Mouse (Mus musculus): Measurements from ENCODE around the gene Abhd11. TPM values are rescaled to one million over a fixed set of nuclear protein-coding genes. Genes with fewer than 3 reads are reported as not detected.

The Abhd11 gene
- polyA plus RNA-seq, 1 experiment from 2014 or later: 82.1 TPM

DNA sequence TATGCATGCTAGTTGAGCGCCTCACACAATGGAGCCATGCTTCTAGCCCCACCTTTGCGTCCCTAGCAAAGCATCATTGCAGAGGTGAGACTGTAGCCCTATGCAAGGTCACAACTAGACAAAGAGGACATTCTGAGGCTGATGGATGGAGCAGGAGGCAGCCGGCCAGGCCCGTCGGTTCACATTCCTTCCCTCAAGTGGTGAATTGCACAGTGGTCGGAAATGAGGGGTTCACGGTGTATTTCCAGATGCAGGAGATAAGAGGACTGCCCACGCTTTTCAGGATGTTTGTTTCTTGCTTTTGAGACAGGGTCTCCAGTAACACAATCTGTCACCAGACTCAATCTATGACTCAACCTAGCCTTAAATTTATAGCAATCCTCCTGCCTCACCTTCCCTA is 38.3 kb upstream of the Abhd11 start:
- no peak for ATAC-seq
- H3K9me3 ChIP-seq (ENCODE audit: control insufficient read depth, low read length): no peaks in the 10 kb centered on the region
- H3K27ac ChIP-seq (ENCODE audit: low read depth, low read length): no peak overlapping the region
- H3K36me3 ChIP-seq (ENCODE audit: control insufficient read depth, insufficient read depth, low read length): no peaks in the 10 kb centered on the region
- H3K4me3 ChIP-seq (ENCODE audit: low read length): no peak overlapping the region
- no peaks in the 10 kb centered on the region; the same call in 1 of the 2 replicates for H3K27me3 ChIP-seq (replicated peaks; ENCODE audit: control insufficient read depth, insufficient read depth, low read length)
- no peak overlapping the region for H3K4me2 ChIP-seq (ENCODE audit: low read length)
- 79% methylated on average over 8 of the region's 8 CpGs for WGBS
- peaks cover 6% of the 10 kb centered on the region for H3K4me1 ChIP-seq (ENCODE audit: control insufficient read depth, insufficient read depth, low read depth, low read length)
- no peak overlapping the region for H3K9ac ChIP-seq (ENCODE audit: low read depth, low read length)

DNA sequence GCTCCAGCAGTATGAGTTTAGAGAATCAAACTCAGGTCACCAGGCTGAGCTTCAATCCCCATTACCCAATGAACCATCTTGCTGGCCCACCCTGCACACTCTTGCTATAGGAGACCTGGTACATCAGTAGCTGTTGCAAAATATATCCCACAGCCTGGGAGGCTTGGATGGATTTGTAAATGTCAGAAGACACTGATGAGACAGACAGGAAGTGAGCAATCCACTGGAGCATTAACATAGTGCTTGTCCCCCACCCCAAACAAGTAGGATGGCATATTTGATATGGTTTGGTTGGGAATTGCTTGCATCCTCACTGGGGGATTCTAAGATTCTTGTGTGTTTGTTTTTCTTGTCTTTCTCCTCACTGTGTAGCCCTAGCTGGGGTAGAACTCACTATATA is 35.9 kb upstream of the Abhd11 start:
- no peaks in the 10 kb centered on the region for H3K9me3 ChIP-seq (ENCODE audit: control insufficient read depth, low read length)
- H3K9ac ChIP-seq (ENCODE audit: low read depth, low read length): no peak overlapping the region

DNA sequence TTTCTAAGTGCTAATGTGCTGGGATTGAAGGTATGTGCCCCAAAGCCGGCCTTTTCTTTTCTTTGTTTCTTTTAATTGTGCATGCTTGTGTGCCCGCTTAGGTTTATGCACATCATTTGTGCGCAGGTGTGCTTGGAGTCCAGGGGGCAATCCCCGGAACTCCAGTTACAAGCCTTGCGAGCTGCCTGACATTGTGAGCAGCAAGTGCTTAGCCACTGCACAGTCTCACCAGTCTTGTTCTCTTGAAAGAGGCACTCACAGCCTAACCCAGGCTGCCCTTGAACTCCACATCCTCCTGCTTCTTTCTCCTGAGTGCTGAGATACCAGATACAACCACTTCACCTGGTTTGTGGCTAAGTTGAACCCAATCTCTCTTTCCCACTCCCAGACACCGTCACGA is 35.4 kb upstream of the Abhd11 start:
- Histone ChIP-seq H3K9me3 (ENCODE audit: control insufficient read depth, low read length) (no peaks in the 10 kb centered on the region), H3K9ac (ENCODE audit: low read depth, low read length) (no peak overlapping the region), H3K4me1 (ENCODE audit: control insufficient read depth, insufficient read depth, low read depth, low read length) (no peaks in the 10 kb centered on the region), H3K27ac (ENCODE audit: low read depth, low read length) (no peak overlapping the region), H3K27me3 (replicated peaks; ENCODE audit: control insufficient read depth, insufficient read depth, low read length) (no peaks in the 10 kb centered on the region), H3K4me3 (ENCODE audit: low read length) (no peak overlapping the region), H3K4me2 (ENCODE audit: low read length) (no peak overlapping the region), H3K36me3 (ENCODE audit: control insufficient read depth, insufficient read depth, low read length) (no peaks in the 10 kb centered on the region)
- ATAC-seq: no peak
- WGBS: 89% methylated on average over 7 of the region's 7 CpGs

More for the DNA sequence above, 35.9 kb upstream of the Abhd11 start:
- Histone ChIP-seq H3K27me3 (replicated peaks; ENCODE audit: control insufficient read depth, insufficient read depth, low read length) (no peaks in the 10 kb centered on the region; the same call in 1 of the 2 replicates), H3K4me1 (ENCODE audit: control insufficient read depth, insufficient read depth, low read depth, low read length) (no peaks in the 10 kb centered on the region), H3K4me2 (ENCODE audit: low read length) (no peak overlapping the region), H3K36me3 (ENCODE audit: control insufficient read depth, insufficient read depth, low read length) (no peaks in the 10 kb centered on the region), H3K27ac (ENCODE audit: low read depth, low read length) (no peak overlapping the region), H3K4me3 (ENCODE audit: low read length) (no peak overlapping the region)
- no peak for ATAC-seq

DNA sequence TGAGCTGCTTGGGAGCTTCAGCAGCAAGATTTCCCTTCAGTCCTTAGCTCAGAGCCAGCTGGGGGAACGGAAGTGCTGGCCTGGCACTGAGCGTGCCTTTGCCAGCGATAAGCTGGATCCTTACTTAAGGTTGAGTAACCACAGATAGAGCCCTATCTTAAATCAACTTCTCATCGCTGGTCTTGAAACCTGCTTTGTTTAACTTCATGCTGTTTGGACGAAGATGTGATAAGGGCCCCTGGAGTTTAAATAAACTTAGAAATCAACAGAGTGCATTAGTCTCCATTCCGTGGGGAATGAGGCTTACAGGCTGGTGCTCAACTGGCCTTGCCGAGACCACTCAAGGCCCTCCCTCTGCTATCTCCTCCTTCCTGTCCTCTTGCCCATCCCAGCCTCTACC is 34.7 kb upstream of the Abhd11 start:
- Histone ChIP-seq H3K4me3 (ENCODE audit: low read length) (no peak overlapping the region), H3K27ac (ENCODE audit: low read depth, low read length) (no peak overlapping the region), H3K9me3 (ENCODE audit: control insufficient read depth, low read length) (no peaks in the 10 kb centered on the region), H3K27me3 (replicated peaks; ENCODE audit: control insufficient read depth, insufficient read depth, low read length) (no peaks in the 10 kb centered on the region), H3K36me3 (ENCODE audit: control insufficient read depth, insufficient read depth, low read length) (no peaks in the 10 kb centered on the region), H3K9ac (ENCODE audit: low read depth, low read length) (no peak overlapping the region), H3K4me1 (ENCODE audit: control insufficient read depth, insufficient read depth, low read depth, low read length) (no peaks in the 10 kb centered on the region), H3K4me2 (ENCODE audit: low read length) (no peak overlapping the region)
- no peak for ATAC-seq
- 61% methylated on average over 7 of the region's 7 CpGs for WGBS

DNA sequence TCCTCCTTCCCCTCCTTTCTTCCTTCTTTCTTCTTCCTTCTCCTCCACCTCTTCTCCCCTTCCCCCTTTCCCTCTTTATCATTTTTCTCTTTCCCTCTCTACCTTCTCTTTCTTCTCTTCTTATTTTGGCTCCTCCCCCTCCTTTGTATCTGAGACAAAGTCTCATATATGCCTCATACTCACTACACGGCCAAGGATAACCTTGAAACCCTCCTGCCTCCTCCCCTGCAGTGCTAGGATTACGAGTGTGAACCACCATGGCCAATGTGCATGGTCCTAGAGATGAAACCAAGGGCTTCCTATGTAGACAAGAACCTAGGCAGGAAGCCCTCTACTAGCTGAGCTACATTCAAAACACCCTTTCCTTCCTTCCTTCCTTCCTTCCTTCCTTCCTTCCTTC is 34.0 kb upstream of the Abhd11 start:
- H3K27ac ChIP-seq (ENCODE audit: low read depth, low read length): no peak overlapping the region
- H3K4me1 ChIP-seq (ENCODE audit: control insufficient read depth, insufficient read depth, low read depth, low read length): no peaks in the 10 kb centered on the region
- no peaks in the 10 kb centered on the region for H3K27me3 ChIP-seq (replicated peaks; ENCODE audit: control insufficient read depth, insufficient read depth, low read length)
- H3K9ac ChIP-seq (ENCODE audit: low read depth, low read length): no peak overlapping the region
- no peak overlapping the region for H3K4me2 ChIP-seq (ENCODE audit: low read length)
- 51% methylated on average over 2 of the region's 2 CpGs for WGBS
- no peak for ATAC-seq
- H3K9me3 ChIP-seq (ENCODE audit: control insufficient read depth, low read length): no peaks in the 10 kb centered on the region
- no peaks in the 10 kb centered on the region for H3K36me3 ChIP-seq (ENCODE audit: control insufficient read depth, insufficient read depth, low read length)
- no peak overlapping the region for H3K4me3 ChIP-seq (ENCODE audit: low read length)

DNA sequence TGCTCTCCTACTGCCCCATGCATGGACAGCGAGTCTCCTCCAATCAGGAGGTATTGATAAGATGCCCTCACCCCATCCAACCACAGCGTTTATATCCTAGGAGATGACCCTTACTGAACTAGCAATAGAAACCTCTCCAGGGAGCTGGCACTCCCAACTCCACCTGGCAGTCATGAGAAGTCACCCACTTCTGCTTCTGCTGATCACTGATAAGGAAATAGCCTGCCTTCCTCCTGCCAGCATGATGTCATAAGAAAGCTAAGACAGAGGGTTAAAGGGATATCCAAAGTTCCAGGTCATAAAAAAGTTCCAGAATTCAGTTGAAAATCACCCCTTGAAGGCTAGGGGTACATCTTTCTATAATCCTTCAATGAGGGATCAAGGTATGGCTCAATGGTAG is 32.8 kb upstream of the Abhd11 start:
- Histone ChIP-seq H3K36me3 (ENCODE audit: control insufficient read depth, insufficient read depth, low read length) (no peaks in the 10 kb centered on the region), H3K27me3 (replicated peaks; ENCODE audit: control insufficient read depth, insufficient read depth, low read length) (no peaks in the 10 kb centered on the region), H3K4me3 (ENCODE audit: low read length) (no peak overlapping the region), H3K4me2 (ENCODE audit: low read length) (no peak overlapping the region), H3K9me3 (ENCODE audit: control insufficient read depth, low read length) (no peaks in the 10 kb centered on the region), H3K9ac (ENCODE audit: low read depth, low read length) (no peak overlapping the region), H3K4me1 (ENCODE audit: control insufficient read depth, insufficient read depth, low read depth, low read length) (no peaks in the 10 kb centered on the region), H3K27ac (ENCODE audit: low read depth, low read length) (no peak overlapping the region)
- ATAC-seq: no peak
- 92% methylated on average over 2 of the region's 2 CpGs for WGBS

DNA sequence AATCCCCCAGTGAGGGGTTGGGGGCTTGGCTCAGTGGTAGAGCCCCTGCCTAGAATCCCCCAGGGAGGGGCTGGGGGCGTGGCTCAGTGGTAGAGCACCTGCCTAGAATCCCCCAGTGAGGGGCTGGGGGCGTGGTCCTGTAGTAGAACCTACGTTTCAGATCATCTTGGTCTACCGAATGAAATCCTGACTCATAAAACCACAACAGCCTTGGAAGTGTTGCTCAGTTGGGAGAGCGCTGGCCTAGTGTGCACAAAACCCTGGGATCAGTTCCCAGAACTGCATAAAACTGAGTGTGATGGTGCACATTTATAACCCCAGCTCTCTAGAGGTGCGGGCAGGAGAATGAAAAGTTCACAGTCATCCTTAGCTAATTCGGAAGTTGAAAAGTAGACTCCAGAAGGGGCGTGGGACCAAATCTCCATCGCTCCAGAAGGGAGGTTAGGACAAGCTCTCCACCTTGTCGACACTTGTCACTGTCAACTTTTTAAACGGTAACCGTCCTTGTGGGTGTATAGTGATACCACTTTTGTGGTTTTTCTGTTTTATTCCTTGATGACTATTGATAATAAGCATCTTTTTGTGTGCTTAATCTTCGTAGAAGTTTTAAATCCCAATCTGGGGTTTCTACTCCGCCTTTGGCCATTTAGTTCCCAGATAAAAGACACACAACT is 32.2 kb upstream of the Abhd11 start:
- Histone ChIP-seq H3K36me3 (ENCODE audit: control insufficient read depth, insufficient read depth, low read length) (no peaks in the 10 kb centered on the region), H3K9me3 (ENCODE audit: control insufficient read depth, low read length) (no peaks in the 10 kb centered on the region), H3K27ac (ENCODE audit: low read depth, low read length) (no peak overlapping the region), H3K27me3 (replicated peaks; ENCODE audit: control insufficient read depth, insufficient read depth, low read length) (no peaks in the 10 kb centered on the region), H3K4me1 (ENCODE audit: control insufficient read depth, insufficient read depth, low read depth, low read length) (no peaks in the 10 kb centered on the region), H3K4me3 (ENCODE audit: low read length) (no peak overlapping the region), H3K4me2 (ENCODE audit: low read length) (no peak overlapping the region), H3K9ac (ENCODE audit: low read depth, low read length) (no peak overlapping the region)
- 87% methylated on average over 14 of the region's 14 CpGs for WGBS
- ATAC-seq: no peak

DNA sequence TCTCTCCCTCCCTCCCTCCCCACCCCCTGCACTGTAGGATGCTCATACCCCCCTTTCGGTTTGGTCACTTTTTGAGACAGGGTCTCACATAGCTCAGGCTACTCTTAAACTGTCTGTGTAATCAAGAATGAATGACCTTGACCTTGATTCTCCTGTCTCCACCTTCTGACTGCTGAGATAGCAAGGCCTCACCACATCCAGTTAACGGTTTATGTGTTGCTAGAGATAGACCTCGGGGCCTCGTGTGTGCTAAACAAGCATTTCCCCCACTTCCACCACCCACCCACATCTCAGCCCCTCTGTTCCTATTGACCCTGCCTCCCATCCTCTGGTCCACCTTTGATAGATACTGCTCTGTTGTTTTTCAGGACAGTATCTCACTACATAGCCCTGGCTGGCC is 31.1 kb upstream of the Abhd11 start:
- no peak for ATAC-seq
- H3K4me1 ChIP-seq (ENCODE audit: control insufficient read depth, insufficient read depth, low read depth, low read length): no peaks in the 10 kb centered on the region
- no peak overlapping the region for H3K9ac ChIP-seq (ENCODE audit: low read depth, low read length)
- no peak overlapping the region for H3K27ac ChIP-seq (ENCODE audit: low read depth, low read length)
- H3K27me3 ChIP-seq (replicated peaks; ENCODE audit: control insufficient read depth, insufficient read depth, low read length): no peaks in the 10 kb centered on the region
- 88% methylated on average over 4 of the region's 4 CpGs for WGBS
- no peaks in the 10 kb centered on the region for H3K36me3 ChIP-seq (ENCODE audit: control insufficient read depth, insufficient read depth, low read length)
- no peak overlapping the region for H3K4me3 ChIP-seq (ENCODE audit: low read length)
- H3K4me2 ChIP-seq (ENCODE audit: low read length): no peak overlapping the region
- H3K9me3 ChIP-seq (ENCODE audit: control insufficient read depth, low read length): no peaks in the 10 kb centered on the region

DNA sequence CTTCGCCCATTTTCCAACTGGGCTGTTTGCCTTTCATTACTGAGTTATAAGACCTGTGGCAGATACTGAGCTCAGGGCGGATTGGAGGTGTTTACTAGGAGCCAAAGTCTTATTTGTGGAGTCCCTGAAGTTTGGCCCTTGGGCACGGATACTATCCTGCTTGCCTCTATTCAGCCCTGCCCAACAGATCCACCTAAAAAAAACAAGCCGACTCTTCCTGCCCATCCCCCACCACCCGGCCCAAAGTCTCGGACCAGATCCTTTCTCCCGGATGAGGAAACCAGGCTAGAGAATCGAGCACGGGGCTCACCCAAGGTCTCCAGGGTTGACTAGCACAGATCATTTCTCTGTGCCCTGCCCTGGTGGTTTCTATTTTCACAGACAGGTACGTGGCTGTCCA is 27.8 kb upstream of the Abhd11 start:
- H3K9me3 ChIP-seq (ENCODE audit: control insufficient read depth, low read length): no peaks in the 10 kb centered on the region
- H3K4me1 ChIP-seq (ENCODE audit: control insufficient read depth, insufficient read depth, low read depth, low read length): peaks cover 6% of the 10 kb centered on the region
- no peak overlapping the region for H3K9ac ChIP-seq (ENCODE audit: low read depth, low read length)
- no peak overlapping the region for H3K4me3 ChIP-seq (ENCODE audit: low read length)
- H3K27me3 ChIP-seq (replicated peaks; ENCODE audit: control insufficient read depth, insufficient read depth, low read length): peaks cover 14% of the 10 kb centered on the region
- no peak overlapping the region for H3K4me2 ChIP-seq (ENCODE audit: low read length)
- H3K27ac ChIP-seq (ENCODE audit: low read depth, low read length): no peak overlapping the region
- H3K36me3 ChIP-seq (ENCODE audit: control insufficient read depth, insufficient read depth, low read length): no peaks in the 10 kb centered on the region
- WGBS: 67% methylated on average over 10 of the region's 10 CpGs
- ATAC-seq: no peak

DNA sequence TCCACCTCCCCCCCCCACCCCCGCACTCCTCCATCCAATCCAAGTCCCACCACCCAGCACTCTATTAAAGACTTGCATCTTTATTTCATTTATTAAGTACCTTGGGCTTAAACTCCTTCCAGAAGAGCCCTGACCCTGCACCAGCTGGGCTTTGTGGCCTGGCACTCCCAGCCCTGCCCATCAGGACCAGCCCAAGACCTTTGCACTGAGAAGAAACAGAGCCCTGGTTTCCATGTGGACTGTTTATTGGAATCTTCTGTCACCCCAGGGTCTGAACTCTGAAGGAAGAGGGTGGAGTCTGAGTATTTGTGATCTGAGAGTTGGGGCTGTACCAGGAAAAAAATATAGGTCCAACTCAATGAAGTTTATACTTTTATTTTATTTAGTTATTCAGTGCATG is 25.8 kb upstream of the Abhd11 start:
- WGBS: 100% methylated on average over 1 of the region's 1 CpGs
- H3K27ac ChIP-seq (ENCODE audit: low read depth, low read length): no peak overlapping the region

More for the DNA sequence above, 25.8 kb upstream of the Abhd11 start:
- no peaks in the 10 kb centered on the region for H3K36me3 ChIP-seq (ENCODE audit: control insufficient read depth, insufficient read depth, low read length)
- ATAC-seq: no peak
- H3K4me2 ChIP-seq (ENCODE audit: low read length): no peak overlapping the region
- H3K9ac ChIP-seq (ENCODE audit: low read depth, low read length): no peak overlapping the region
- H3K9me3 ChIP-seq (ENCODE audit: control insufficient read depth, low read length): no peaks in the 10 kb centered on the region
- no peak overlapping the region for H3K4me3 ChIP-seq (ENCODE audit: low read length)
- H3K4me1 ChIP-seq (ENCODE audit: control insufficient read depth, insufficient read depth, low read depth, low read length): peaks cover 11% of the 10 kb centered on the region
- H3K27me3 ChIP-seq (replicated peaks; ENCODE audit: control insufficient read depth, insufficient read depth, low read length): peaks cover 33% of the 10 kb centered on the region
